Mouse (Mus musculus): Measurements from ENCODE around the gene Xrcc5. TPM values are rescaled to one million over a fixed set of nuclear protein-coding genes. Genes with fewer than 3 reads are reported as not detected.

The Xrcc5 gene
- total RNA-seq, 2 experiments from 2014 or later, result 14.2 to 14.8 TPM

DNA sequence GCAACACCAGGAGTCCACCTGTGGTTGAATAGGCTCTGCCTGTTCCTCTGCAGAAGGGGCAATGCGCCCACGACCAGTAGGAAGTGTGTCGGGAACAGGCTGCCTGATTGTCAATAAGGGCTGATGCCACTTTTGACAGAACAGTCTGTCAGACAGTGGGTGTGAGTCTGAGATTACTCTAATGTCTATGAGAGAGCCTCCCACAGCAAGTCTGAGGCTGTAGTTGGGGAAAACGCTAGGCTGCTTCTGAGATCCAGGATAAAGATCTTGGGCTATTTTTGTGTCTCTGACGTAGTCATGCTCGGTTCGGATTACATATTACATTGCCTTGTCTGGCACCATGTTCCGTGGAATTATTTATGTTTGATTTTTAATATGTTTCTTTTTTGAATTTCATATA lies 11.5 kb upstream of the Xrcc5 start:
- H3K4me3 ChIP-seq, result no peak overlapping the region
- no peak overlapping the region for H3K27ac ChIP-seq
- TF ChIP-seq CTCF (conservative IDR thresholded peaks at IDR 0.05), result no peak
- DNase-seq (ENCODE audit: low spot score in 2 of 2), result peak in 1 of 2 experiments; percentile 28

GRCm38 (mm10) chr1:72301845-72302244 lies 5.4 kb upstream of the Xrcc5 start:
- DNase-seq (ENCODE audit: low spot score in 2 of 2), result no peak
- no peak for TF ChIP-seq CTCF (conservative IDR thresholded peaks at IDR 0.05)
- Histone ChIP-seq H3K27ac (no peak overlapping the region), H3K4me3 (no peak overlapping the region)

GRCm38 (mm10) chr1:72306241-72306640 lies 980 bp upstream of the Xrcc5 start:
- no peak for TF ChIP-seq CTCF (conservative IDR thresholded peaks at IDR 0.05)
- DNase-seq (ENCODE audit: low spot score in 2 of 2), result no peak
- H3K4me3 ChIP-seq, result no peak overlapping the region; the same call in 1 of the 2 replicates
- H3K27ac ChIP-seq, result no peak overlapping the region

DNA sequence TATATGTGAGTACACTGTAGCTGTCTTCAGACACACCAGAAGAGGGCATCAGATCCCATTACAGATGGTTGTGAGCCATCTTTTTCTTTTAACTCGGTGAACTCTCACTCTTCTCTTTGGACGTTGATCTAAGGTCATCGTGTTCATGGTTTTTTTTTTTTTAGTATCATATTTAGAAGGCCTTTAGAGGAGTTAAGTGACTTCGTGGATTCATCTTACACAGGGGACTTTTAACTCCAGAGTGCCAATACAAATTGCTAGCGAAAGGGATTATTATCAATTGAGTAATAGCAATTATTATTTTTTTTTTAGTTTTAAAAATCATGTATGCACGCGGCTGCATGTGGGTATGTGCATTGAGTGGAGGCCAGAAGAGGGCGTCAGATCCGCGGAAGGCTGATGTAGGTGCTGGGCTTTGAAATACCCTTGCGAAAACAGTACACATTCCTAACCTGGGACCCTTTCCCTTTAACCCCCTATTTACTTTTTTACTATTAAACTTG lies 491 bp upstream of the Xrcc5 start:
- DNase-seq (ENCODE audit: low spot score in 2 of 2), result peak in 1 of 2 experiments; percentile 46
- H3K4me3 ChIP-seq, result peak overlapping the region; percentile 61
- TF ChIP-seq CTCF (conservative IDR thresholded peaks at IDR 0.05), result peak; percentile 74
- H3K27ac ChIP-seq, result peak overlapping the region; percentile 84

DNA sequence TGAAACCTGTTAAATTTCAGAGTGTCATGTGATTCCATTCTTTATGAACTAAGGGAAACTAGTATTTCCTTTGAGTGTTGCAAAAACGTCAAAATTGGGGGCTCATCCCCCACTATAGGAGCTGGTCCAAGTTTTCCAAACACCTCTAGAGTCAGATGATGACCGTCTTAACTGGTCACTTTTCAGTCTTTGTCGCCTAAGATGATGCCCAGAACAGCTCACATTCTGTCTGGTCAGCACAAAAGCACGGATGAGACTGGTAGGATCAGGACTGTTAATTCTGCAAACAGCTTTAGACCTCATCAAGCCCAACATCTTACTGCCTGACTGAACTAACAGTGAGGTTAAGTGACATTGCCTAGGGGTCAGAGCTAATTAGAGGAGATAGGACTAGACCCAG lies 1.7 kb downstream of the Xrcc5 start:
- no peak for DNase-seq (ENCODE audit: low spot score in 2 of 2)
- Histone ChIP-seq H3K4me3 (no peak overlapping the region), H3K27ac (no peak overlapping the region)
- TF ChIP-seq CTCF (conservative IDR thresholded peaks at IDR 0.05), result no peak

- TF ChIP-seq CTCF (conservative IDR thresholded peaks at IDR 0.05), result no peak
- Histone ChIP-seq H3K27ac (no peak overlapping the region), H3K4me3 (no peak overlapping the region)
- DNase-seq (ENCODE audit: low spot score in 2 of 2), result no peak
Observed at GRCm38 (mm10) chr1:72309744-72310424, 2.7 kb downstream of the Xrcc5 start.

- TF ChIP-seq CTCF (conservative IDR thresholded peaks at IDR 0.05), result no peak
- Histone ChIP-seq H3K4me3 (no peak overlapping the region), H3K27ac (no peak overlapping the region)
- no peak for DNase-seq (ENCODE audit: low spot score in 2 of 2)
Observed at GRCm38 (mm10) chr1:72312701-72313398, 5.6 kb downstream of the Xrcc5 start.

DNA sequence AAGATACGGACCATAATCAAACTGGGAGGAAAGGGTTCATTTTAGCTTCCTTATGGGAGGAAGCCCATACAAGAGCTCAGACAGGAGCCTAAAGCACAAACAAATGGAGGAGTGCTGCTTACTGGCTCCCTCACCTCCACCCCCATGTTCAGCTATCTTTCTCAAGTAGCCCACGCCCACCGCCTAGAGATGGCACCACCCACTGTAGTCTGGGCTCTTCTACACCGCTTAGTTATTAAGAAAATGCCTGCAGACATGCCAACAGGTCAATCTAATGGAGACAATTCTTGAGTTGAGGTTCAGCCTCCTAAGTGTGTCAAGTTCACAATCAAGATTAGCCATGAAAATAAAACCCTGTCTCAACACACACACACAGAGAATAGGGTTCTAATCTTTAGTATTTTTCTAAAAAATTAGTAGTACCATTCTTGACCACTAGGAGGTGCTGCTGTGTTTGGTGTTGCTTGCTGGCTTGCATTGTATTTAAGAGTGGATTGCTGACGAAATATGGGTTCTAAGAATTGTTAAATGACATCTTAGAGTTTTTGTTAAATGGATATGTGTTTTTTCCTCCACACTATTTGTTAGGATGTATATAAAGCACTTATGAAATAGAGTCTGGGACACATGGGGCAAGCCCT lies 6.3 kb downstream of the Xrcc5 start:
- Histone ChIP-seq H3K27ac (no peak overlapping the region), H3K4me3 (no peak overlapping the region)
- TF ChIP-seq CTCF (conservative IDR thresholded peaks at IDR 0.05), result peak; percentile 91
- peak; percentile 13 to 40 for DNase-seq (ENCODE audit: low spot score in 2 of 2)

- no peak for DNase-seq (ENCODE audit: low spot score in 2 of 2)
- no peak for TF ChIP-seq CTCF (conservative IDR thresholded peaks at IDR 0.05)
- Histone ChIP-seq H3K4me3 (no peak overlapping the region), H3K27ac (no peak overlapping the region)
Observed at GRCm38 (mm10) chr1:72315447-72315846, 8.2 kb downstream of the Xrcc5 start.

DNA sequence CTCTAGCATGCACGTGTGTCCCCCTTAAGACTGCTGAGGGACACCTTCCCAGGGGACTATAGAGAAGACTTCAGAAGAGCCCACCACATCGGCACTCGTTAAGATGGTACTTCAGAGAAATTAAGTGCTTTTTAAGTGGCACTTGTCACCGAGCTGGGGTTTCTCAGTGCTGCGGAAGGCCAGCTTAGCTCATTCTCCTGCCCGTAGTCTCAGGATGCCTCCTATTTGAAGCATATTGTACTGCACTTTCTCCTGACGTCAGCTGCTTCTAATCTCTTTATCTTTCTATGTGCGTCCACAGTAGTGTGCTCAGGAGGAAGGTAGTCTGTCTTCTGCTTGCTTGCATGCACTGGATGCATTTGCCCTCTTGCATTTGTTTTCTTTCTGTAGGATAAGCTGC lies 9.2 kb downstream of the Xrcc5 start:
- TF ChIP-seq CTCF (conservative IDR thresholded peaks at IDR 0.05), result no peak
- H3K4me3 ChIP-seq, result no peak overlapping the region
- no peak for DNase-seq (ENCODE audit: low spot score in 2 of 2)
- no peak overlapping the region for H3K27ac ChIP-seq

- no peak for TF ChIP-seq CTCF (conservative IDR thresholded peaks at IDR 0.05)
- no peak for DNase-seq (ENCODE audit: low spot score in 2 of 2)
- H3K4me3 ChIP-seq, result no peak overlapping the region
- H3K27ac ChIP-seq, result no peak overlapping the region
Observed at GRCm38 (mm10) chr1:72316901-72317300, 9.7 kb downstream of the Xrcc5 start.

DNA sequence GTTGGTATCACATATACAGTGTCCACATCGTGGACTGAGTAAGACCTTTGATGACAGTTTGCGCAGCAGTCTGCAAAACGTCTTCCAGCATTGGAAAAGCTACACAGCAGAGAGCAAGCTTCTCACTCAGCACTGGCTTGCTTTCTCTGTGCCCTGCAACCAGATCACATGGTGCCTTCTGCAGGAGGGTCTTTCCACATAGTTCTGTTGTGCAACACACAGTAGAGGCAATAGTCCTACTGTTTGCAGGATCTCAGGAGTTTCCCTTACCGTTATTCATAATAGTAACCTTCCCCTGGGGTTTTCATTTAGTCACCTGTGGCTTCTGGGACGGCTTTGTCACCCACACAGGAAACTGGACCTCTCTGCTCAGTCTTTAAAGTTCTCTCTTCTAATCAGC lies 13.5 kb downstream of the Xrcc5 start:
- no peak for DNase-seq (ENCODE audit: low spot score in 2 of 2)
- no peak for TF ChIP-seq CTCF (conservative IDR thresholded peaks at IDR 0.05)
- no peak overlapping the region for H3K27ac ChIP-seq
- H3K4me3 ChIP-seq, result no peak overlapping the region

- Histone ChIP-seq H3K4me3 (no peak overlapping the region), H3K27ac (no peak overlapping the region)
- DNase-seq (ENCODE audit: low spot score in 2 of 2), result no peak
- TF ChIP-seq CTCF (conservative IDR thresholded peaks at IDR 0.05), result no peak
Observed at GRCm38 (mm10) chr1:72323248-72323647, 16.0 kb downstream of the Xrcc5 start.

Data from layer of hippocampus, adult 2 months (tissue).